Mouse (Mus musculus): ENCODE data around the gene Dscaml1. TPM values are rescaled to one million over a fixed set of nuclear protein-coding genes. Genes with fewer than 3 reads are reported as not detected.

Dscaml1 gene
- polyA plus RNA-seq, 1 experiment from 2014 or later, result 0.07 TPM

DNA sequence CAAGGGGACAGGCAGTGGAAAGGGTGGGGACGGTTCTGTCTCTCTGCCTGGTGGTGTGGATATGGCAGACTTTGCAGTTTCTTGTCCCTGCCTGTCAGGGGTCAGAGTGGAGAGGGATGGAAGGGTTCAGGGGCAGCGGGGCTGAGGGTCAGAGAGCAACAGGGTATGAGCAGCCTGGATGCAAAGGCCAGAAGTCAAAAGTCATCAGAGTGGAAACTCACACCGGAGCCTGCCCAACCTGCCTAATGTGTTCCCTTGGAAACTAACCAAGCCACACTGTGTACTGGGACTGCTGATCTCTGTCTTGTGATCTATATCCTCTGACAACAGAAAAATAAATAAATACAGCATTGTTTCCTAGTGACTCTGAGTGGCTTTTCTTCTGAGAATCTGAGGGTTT lies 30.6 kb upstream of the Dscaml1 start:
- Histone ChIP-seq H3K27ac (replicated peaks) (no peak overlapping the region), H3K27me3 (replicated peaks) (peaks cover 10% of the 10 kb centered on the region), H3K4me1 (no peaks in the 10 kb centered on the region), H3K4me2 (no peak overlapping the region), H3K9ac (no peak overlapping the region), H3K9me3 (no peaks in the 10 kb centered on the region), H3K4me3 (no peak overlapping the region), H3K36me3 (peaks cover 8% of the 10 kb centered on the region; the same call in 1 of the 2 replicates)
- 62% methylated on average over 3 of the region's 3 CpGs for WGBS
- no peak for ATAC-seq (ENCODE audit: extremely low read depth, insufficient number of reproducible peaks, low FRiP score, low TSS enrichment)

DNA sequence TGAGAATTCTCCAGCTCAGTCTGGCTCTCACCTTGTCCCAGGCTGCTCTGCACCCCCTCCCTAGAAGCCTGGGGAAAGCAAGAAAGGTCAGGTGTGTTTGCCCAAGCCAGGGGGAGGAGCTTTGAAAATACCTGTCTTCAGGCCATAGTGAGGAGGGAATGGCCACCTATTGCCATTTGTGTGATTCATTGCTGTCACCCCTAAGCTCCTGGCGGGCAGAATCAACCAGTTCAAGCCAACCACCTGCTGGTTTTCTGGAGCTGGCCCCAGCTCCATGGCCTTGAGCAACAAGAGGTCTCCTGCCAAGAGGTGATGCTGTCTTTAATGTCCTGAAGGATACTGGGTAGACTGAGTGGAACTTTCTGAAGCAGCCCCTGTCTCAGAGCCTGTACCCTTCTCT lies 28.1 kb upstream of the Dscaml1 start:
- no peak overlapping the region for H3K4me2 ChIP-seq
- no peaks in the 10 kb centered on the region for H3K9me3 ChIP-seq
- ATAC-seq (ENCODE audit: extremely low read depth, insufficient number of reproducible peaks, low FRiP score, low TSS enrichment), result no peak
- no peak overlapping the region for H3K27ac ChIP-seq (replicated peaks)
- H3K9ac ChIP-seq, result no peak overlapping the region
- H3K4me3 ChIP-seq, result no peak overlapping the region
- peaks cover 3% of the 10 kb centered on the region; the same call in 1 of the 2 replicates for H3K36me3 ChIP-seq
- H3K4me1 ChIP-seq, result no peaks in the 10 kb centered on the region
- H3K27me3 ChIP-seq (replicated peaks), result peaks cover 35% of the 10 kb centered on the region
- 65% methylated on average over 1 of the region's 1 CpGs for WGBS

DNA sequence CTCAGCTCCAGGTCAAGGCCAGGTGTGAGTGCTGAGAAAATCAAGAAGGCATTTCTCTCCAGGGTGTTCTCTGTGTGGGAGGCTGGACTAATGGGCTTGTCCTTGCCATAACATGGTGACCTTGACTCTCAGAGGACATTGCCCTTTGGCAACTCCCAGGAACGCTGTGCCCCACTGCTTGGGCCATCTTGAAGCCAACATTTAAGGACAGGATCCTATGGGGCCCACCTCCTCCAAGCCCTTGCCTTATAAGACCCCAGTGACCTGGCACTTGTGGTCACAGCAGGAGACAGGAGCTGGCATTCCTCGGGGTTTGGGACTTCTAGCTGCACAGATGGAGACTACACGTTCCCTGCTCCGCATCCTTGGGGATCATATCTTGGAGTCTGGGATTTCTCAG lies 27.0 kb upstream of the Dscaml1 start, which contains the start of gene Fxyd2:
Fxyd2 (plus strand) TSS at position 236 of the 400 bp plus-strand sequence.
- Histone ChIP-seq H3K9me3 (no peaks in the 10 kb centered on the region), H3K27me3 (replicated peaks) (peaks cover 46% of the 10 kb centered on the region), H3K4me2 (no peak within 1 kb of the TSS), H3K27ac (replicated peaks) (no peak within 1 kb of the TSS), H3K4me3 (no peak within 1 kb of the TSS), H3K36me3 (no peaks in the 10 kb centered on the region), H3K9ac (no peak within 1 kb of the TSS), H3K4me1 (no peaks in the 10 kb centered on the region)
- WGBS, result 72% methylated on average over 4 of the region's 4 CpGs
- ATAC-seq (ENCODE audit: extremely low read depth, insufficient number of reproducible peaks, low FRiP score, low TSS enrichment), result no peak

DNA sequence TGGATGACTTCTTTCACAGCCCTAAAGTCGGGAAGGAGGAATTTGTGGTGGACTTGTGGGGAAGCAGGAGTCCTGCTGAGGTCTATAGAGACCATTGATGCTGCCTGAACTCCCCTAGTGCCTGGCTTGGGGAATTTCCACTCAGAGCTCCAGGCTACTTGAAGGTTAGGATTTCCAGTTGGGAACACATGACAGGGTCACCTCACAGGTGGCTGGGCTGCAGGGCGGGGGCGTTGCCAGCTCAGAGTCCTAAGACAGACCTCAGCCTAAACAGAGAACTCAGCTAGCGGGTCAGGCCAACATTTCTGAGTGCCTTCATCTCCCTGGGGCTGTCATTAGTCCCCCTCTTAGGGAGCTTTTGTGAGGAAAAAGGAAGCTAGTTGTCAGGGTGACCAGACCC lies 24.6 kb upstream of the Dscaml1 start:
- no peak overlapping the region for H3K4me3 ChIP-seq
- no peaks in the 10 kb centered on the region for H3K4me1 ChIP-seq
- no peaks in the 10 kb centered on the region for H3K36me3 ChIP-seq
- H3K9me3 ChIP-seq, result no peaks in the 10 kb centered on the region
- H3K9ac ChIP-seq, result no peak overlapping the region
- no peak overlapping the region for H3K27ac ChIP-seq (replicated peaks)
- H3K4me2 ChIP-seq, result no peak overlapping the region
- 45% methylated on average over 4 of the region's 4 CpGs for WGBS
- ATAC-seq (ENCODE audit: extremely low read depth, insufficient number of reproducible peaks, low FRiP score, low TSS enrichment), result no peak
- H3K27me3 ChIP-seq (replicated peaks), result peaks cover 56% of the 10 kb centered on the region

DNA sequence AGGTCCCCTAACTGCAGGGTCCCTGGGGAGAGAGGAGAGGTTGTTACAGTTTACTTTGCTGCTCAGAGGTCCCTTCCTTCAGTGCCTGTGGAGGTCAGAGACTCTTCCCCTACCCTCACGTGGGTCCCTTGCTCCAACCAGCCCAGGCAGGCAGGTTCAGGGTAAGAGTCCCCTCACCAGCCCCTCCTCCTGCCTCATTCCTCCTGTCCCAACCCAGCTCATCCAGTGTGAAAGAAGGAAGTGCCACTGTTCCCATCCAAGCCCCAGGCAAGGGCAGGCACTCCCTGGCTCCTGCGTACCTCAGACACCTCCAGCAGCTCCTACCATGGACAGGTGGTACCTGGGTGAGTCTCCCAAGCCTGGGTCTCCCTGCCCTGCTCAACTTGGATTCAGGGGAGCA lies 23.5 kb upstream of the Dscaml1 start:
- Histone ChIP-seq H3K27me3 (replicated peaks) (peaks cover 67% of the 10 kb centered on the region), H3K9me3 (no peaks in the 10 kb centered on the region), H3K4me3 (no peak overlapping the region), H3K36me3 (no peaks in the 10 kb centered on the region), H3K9ac (no peak overlapping the region), H3K4me2 (no peak overlapping the region), H3K27ac (replicated peaks) (no peak overlapping the region), H3K4me1 (peaks cover 2% of the 10 kb centered on the region; the same call in 1 of the 2 replicates)
- 37% methylated on average over 2 of the region's 2 CpGs for WGBS
- ATAC-seq (ENCODE audit: extremely low read depth, insufficient number of reproducible peaks, low FRiP score, low TSS enrichment), result no peak

DNA sequence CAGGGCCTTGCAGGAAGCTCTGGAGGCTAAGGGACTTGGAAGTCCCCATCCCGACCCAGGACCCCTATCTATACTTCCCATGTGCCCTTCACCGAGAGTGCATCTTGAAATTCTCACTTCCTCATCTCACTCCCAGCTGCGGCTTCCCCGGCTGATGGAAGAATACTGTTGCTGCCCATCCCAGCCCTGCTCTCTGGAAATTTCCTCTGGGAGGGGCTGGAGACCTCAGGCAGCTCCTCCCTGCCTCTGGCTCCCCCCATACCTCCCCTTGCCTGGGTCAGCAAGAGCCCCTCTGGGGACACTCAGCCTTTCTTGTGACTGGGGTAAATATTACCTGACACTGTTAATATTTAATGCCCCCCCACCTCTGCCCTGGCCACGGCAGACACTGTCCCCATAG lies 20.7 kb upstream of the Dscaml1 start:
- Histone ChIP-seq H3K4me3 (no peak overlapping the region), H3K27me3 (replicated peaks) (peaks cover 80% of the 10 kb centered on the region)

DNA sequence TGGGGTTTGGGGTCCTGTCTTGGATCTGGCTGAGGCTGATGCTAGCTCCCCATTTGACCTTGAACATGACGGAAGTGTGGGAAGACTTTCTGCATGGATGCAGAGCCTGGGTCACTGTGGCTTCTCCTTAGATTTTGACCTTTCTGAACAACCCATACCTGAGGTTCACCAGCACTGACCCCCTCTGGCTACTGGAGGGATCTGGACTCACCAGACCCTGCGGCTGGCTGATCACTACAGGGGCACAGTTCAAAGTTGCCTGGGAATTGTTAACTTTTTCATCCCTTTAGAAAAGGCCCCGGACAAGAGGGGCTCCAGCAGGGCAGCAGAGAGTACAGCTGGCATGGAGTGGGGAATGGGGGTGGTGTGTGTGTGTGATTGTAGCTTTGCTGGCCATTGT lies 19.6 kb upstream of the Dscaml1 start:
- Histone ChIP-seq H3K4me1 (peaks cover 5% of the 10 kb centered on the region), H3K36me3 (no peaks in the 10 kb centered on the region), H3K27ac (replicated peaks) (no peak overlapping the region), H3K4me2 (no peak overlapping the region), H3K4me3 (no peak overlapping the region), H3K9me3 (no peaks in the 10 kb centered on the region), H3K9ac (no peak overlapping the region), H3K27me3 (replicated peaks) (peaks cover 77% of the 10 kb centered on the region)
- ATAC-seq (ENCODE audit: extremely low read depth, insufficient number of reproducible peaks, low FRiP score, low TSS enrichment), result no peak
- WGBS, result 62% methylated on average over 3 of the region's 3 CpGs

More for the DNA sequence above, 20.7 kb upstream of the Dscaml1 start:
- H3K27ac ChIP-seq (replicated peaks), result no peak overlapping the region
- H3K9ac ChIP-seq, result no peak overlapping the region
- H3K36me3 ChIP-seq, result no peaks in the 10 kb centered on the region
- H3K4me2 ChIP-seq, result no peak overlapping the region
- no peaks in the 10 kb centered on the region for H3K9me3 ChIP-seq
- peaks cover 5% of the 10 kb centered on the region; the same call in 1 of the 2 replicates for H3K4me1 ChIP-seq
- no peak for ATAC-seq (ENCODE audit: extremely low read depth, insufficient number of reproducible peaks, low FRiP score, low TSS enrichment)
- 40% methylated on average over 5 of the region's 5 CpGs for WGBS

DNA sequence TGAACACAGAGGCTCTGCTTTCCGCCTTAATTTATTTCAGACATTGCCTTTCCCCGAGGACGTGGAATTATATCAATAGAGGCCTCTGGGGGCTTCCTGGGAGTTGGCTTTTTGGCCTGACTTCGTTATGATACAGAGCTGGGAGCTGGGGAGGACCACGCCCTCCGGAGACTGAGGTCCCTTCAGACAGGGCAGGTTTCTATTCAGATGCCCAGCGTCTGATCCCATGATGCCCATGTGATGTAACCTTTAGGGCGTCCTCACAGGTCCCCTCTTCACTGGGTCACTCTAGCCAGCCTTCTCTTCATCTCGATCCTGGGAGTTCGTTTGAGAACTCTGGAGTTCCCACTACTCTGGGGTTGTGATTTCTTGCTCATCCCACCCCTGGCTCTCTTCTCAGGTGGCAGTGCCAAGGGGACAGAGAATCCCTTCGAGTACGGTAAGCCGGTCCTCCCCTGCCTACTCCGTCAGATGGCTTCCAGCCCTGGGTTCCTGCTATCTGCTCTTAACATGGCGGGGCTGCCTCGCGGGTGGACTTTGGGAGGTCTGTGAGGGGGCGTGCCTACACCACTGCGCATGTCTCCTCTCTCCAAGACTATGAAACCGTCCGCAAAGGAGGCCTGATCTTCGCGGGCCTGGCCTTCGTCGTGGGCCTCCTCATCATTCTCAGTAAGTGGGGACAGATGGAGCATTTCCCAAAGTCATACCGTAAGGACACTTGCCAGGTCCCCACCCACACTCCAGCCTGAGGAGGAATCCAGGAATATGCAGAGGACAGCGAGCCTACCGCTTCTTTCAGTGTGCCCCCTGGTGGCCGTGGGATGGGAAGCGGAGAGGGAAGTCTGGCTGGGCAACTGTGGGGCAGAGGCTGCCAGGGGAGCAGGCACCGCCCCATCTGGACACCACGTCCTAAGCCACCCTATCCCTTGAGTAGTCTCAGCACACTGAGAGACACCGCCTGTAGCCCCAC lies 18.4 kb upstream of the Dscaml1 start:
- no peaks in the 10 kb centered on the region for H3K36me3 ChIP-seq
- no peak for ATAC-seq (ENCODE audit: extremely low read depth, insufficient number of reproducible peaks, low FRiP score, low TSS enrichment)
- H3K27me3 ChIP-seq (replicated peaks), result peaks cover 67% of the 10 kb centered on the region
- no peak overlapping the region for H3K27ac ChIP-seq (replicated peaks)
- H3K4me3 ChIP-seq, result peak overlapping the region; percentile 39
- H3K9ac ChIP-seq, result peak overlapping the region; percentile 4; the same call in 1 of the 2 replicates
- H3K4me2 ChIP-seq, result peak overlapping the region; percentile 60
- H3K9me3 ChIP-seq, result no peaks in the 10 kb centered on the region
- WGBS, result 33% methylated on average over 33 of the region's 33 CpGs
- peaks cover 9% of the 10 kb centered on the region for H3K4me1 ChIP-seq

DNA sequence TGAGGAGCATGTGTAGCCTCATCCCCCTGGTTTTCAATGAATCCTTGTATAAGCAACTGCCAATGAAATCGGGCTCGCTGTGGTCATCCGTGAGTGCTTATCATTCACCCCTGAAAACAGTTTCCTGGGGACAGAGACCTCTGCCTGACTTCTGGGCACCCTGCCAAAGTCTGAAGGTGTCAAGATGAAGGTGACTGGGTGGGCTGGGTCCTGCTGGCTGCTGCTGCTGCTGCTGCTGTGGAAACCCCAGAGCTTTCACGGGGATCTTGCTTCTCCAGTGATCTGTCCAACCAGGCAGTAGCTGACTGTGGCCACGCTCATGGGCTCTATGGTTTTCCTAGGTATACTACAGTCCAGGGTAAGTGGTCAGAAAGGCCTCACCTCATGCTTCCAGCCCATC lies 16.2 kb upstream of the Dscaml1 start:
- no peak overlapping the region for H3K27ac ChIP-seq (replicated peaks)
- H3K4me1 ChIP-seq, result peaks cover 9% of the 10 kb centered on the region
- H3K4me2 ChIP-seq, result no peak overlapping the region
- 53% methylated on average over 5 of the region's 5 CpGs for whole genome bisulfite sequencing
- H3K27me3 ChIP-seq (replicated peaks), result peaks cover 54% of the 10 kb centered on the region
- H3K36me3 ChIP-seq, result no peaks in the 10 kb centered on the region
- no peak overlapping the region for H3K9ac ChIP-seq
- H3K4me3 ChIP-seq, result no peak overlapping the region
- H3K9me3 ChIP-seq, result no peaks in the 10 kb centered on the region
- no peak for ATAC-seq (ENCODE audit: extremely low read depth, insufficient number of reproducible peaks, low FRiP score, low TSS enrichment)

DNA sequence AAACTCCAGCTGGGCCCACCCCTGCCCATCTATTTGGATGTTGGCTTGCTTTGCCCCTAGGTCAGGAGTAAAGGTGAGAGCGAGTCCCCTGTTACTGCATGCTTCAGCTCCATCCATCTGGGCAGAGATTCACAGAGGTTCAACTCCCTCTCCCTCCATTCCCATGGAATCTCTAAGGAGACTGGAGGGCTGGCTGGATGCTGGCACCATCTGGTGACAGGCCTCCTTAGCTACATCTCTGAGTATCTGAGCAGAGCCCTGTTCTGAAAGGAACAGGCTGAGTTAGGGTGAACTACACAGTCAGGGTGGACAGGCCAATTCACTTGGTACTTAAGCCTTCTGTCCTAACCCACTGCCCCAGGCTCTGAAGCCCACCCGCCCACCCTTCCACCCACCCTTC lies 15.8 kb upstream of the Dscaml1 start:
- peaks cover 9% of the 10 kb centered on the region for H3K4me1 ChIP-seq
- no peaks in the 10 kb centered on the region for H3K36me3 ChIP-seq
- no peak overlapping the region for H3K4me2 ChIP-seq
- H3K9ac ChIP-seq, result no peak overlapping the region
- WGBS, result 67% methylated on average over 2 of the region's 2 CpGs
- H3K27ac ChIP-seq (replicated peaks), result no peak overlapping the region
- H3K27me3 ChIP-seq (replicated peaks), result peaks cover 54% of the 10 kb centered on the region
- no peak overlapping the region for H3K4me3 ChIP-seq
- no peaks in the 10 kb centered on the region for H3K9me3 ChIP-seq
- no peak for ATAC-seq (ENCODE audit: extremely low read depth, insufficient number of reproducible peaks, low FRiP score, low TSS enrichment)

DNA sequence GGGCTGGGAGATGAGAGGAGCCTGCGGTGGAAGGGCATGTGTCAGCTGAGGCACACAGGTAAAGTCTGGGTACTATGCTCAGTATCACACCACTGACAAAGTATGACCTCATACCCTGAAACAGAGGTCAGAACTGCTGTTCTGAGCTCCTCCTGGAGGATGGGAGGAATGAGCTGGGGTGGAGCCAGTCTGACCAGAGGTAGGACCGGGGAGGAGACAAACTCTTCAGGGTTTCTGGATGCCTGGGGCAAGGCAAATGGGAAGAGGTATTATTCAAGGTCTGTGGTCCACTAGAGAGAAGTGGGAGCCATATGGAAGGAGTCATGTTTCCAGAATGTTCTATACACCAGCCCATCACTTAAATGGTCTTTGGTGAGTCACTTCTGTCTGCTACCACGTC lies 15.3 kb upstream of the Dscaml1 start:
- Histone ChIP-seq H3K4me2 (no peak overlapping the region), H3K4me1 (peaks cover 9% of the 10 kb centered on the region), H3K9ac (no peak overlapping the region), H3K4me3 (no peak overlapping the region), H3K9me3 (no peaks in the 10 kb centered on the region), H3K36me3 (no peaks in the 10 kb centered on the region), H3K27me3 (replicated peaks) (peaks cover 52% of the 10 kb centered on the region), H3K27ac (replicated peaks) (no peak overlapping the region)
- ATAC-seq (ENCODE audit: extremely low read depth, insufficient number of reproducible peaks, low FRiP score, low TSS enrichment), result no peak
- WGBS, result 66% methylated on average over 3 of the region's 3 CpGs

DNA sequence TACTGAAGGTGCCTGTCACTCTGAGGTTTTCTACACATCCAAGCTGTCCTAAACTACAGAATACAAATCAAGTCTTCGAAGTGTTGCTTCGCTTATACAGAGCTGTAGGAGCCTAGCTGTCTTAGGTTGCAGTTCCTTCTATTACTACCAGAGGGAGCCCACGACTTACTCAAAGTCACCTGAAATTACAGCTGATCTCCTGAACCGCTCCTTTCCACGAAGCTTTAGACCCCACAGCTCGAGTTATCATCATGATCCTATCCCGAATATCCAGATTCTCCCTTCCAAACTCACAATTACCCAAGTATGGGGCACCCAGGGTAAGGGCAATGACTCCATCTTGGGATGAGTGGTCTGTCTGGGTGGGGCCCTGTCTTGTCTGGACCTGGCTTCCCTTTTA lies 14.6 kb upstream of the Dscaml1 start:
- Histone ChIP-seq H3K4me3 (peak overlapping the region; percentile 14; the same call in 1 of the 2 replicates), H3K27ac (replicated peaks) (no peak overlapping the region), H3K4me2 (peak overlapping the region; percentile 39), H3K36me3 (no peaks in the 10 kb centered on the region), H3K9me3 (no peaks in the 10 kb centered on the region), H3K4me1 (peaks cover 9% of the 10 kb centered on the region), H3K27me3 (replicated peaks) (peaks cover 45% of the 10 kb centered on the region), H3K9ac (no peak overlapping the region)
- 25% methylated on average over 7 of the region's 7 CpGs for WGBS
- no peak for ATAC-seq (ENCODE audit: extremely low read depth, insufficient number of reproducible peaks, low FRiP score, low TSS enrichment)

All from heart, embryonic 13.5 days (tissue).